Mouse (Mus musculus): Measurements from ENCODE around the gene Cldn34b4. TPM values are rescaled to one million over a fixed set of nuclear protein-coding genes. Genes with fewer than 3 reads are reported as not detected.

The Cldn34b4 gene
- not detected in 2 replicates for total RNA-seq (2017)

- ATAC-seq (ENCODE audit: extremely low read depth, insufficient number of reproducible peaks, low FRiP score, poor library complexity, severe bottlenecking): no peak
These were observed at the start of gene Cldn34b4 for GRCm38 (mm10) chrX:76393050-76393449. Gene Cldn34b4 (plus strand): TSS chrX:76393350.

Other genes with a start within 250 kb of the Cldn34b4 start
- not detected in 2 replicates for gene Cldn34b3, start 129.0 kb upstream of the Cldn34b4 start, total RNA-seq (2017)
- gene Cldn34d, start 209.6 kb downstream of the Cldn34b4 start, total RNA-seq (2017): not detected in 2 replicates